In genomic region chr19:12541644-12542043, GRCm38 (mm10) we compare ENCODE assay signal across 19 mouse cellular contexts. TPM values are rescaled to one million over a fixed set of nuclear protein-coding genes. Genes with fewer than 3 reads are reported as not detected.
DNase-seq lines count a peak whose midpoint lies in the region; ATAC-seq and TF ChIP-seq lines count a peak whose summit lies in the region.
"Had no signal": no experiment of that assay in that cellular context is flagged by ENCODE, and none has a peak within 500 bp of the region (broad histone marks: within the 10 kb centered on the region; RNA-seq: fewer than 3 reads in every experiment).

No protein-coding gene starts in this region.

- DNase-seq in liver, adult 2 months (ENCODE audit: extremely low read depth, low read depth, low spot score): peak; percentile 5
- DNase-seq in liver, postnatal 0 days: no peak
- peak; percentile 88 for DNase-seq in CD4-positive, CD25-positive, alpha-beta regulatory T cell, adult 2 months (ENCODE audit: low read depth, low spot score)
- DNase-seq in thymus, adult 2 months: peak; percentile 75
- no peak for DNase-seq in kidney, postnatal 25 days
- no peak for DNase-seq in hindbrain, embryonic 10.5 days (ENCODE audit: low spot score)
- DNase-seq in heart, postnatal 25 days (ENCODE audit: low spot score): no peak
- DNase-seq: adrenal gland, postnatal 10 days; cerebellum, adult 18-20 months; kidney, adult 8-10 months had no signal

- H3K27ac ChIP-seq in liver, adult 2 months (replicated peaks; ENCODE audit: insufficient read depth, low read depth, low read length): no peak overlapping the region
- no peak overlapping the region for H3K27ac ChIP-seq in liver, postnatal 0 days (ENCODE audit: low read depth)
- H3K27ac ChIP-seq in intestine, embryonic 16.5 days (ENCODE audit: low read length): no peak overlapping the region
- no peak overlapping the region; the same call in 1 of the 2 replicates for H3K27ac ChIP-seq in thymus, adult 2 months (ENCODE audit: control insufficient read depth, insufficient read depth, low read length)
- H3K27ac ChIP-seq in hindbrain, embryonic 10.5 days: no peak overlapping the region
- H3K27ac ChIP-seq: forebrain, embryonic 10.5 days; heart, embryonic 13.5 days; hindbrain, embryonic 13.5 days; liver, embryonic 14.5 days had no signal

- no peaks in the 10 kb centered on the region for H3K79me2 ChIP-seq in liver, adult 2 months (ENCODE audit: control insufficient read depth, insufficient read depth, low read length)

- H3K9ac ChIP-seq in liver, adult 2 months (ENCODE audit: low read depth, low read length): no peak overlapping the region
- no peak overlapping the region for H3K9ac ChIP-seq in liver, postnatal 0 days (replicated peaks)
- no peak overlapping the region for H3K9ac ChIP-seq in intestine, embryonic 16.5 days (ENCODE audit: low read depth, low read length)
- H3K9ac ChIP-seq: heart, embryonic 13.5 days; hindbrain, embryonic 13.5 days; liver, embryonic 14.5 days had no signal

- H3K9me3 ChIP-seq in liver, postnatal 0 days (ENCODE audit: low read length): no peaks in the 10 kb centered on the region
- no peaks in the 10 kb centered on the region for H3K9me3 ChIP-seq in intestine, embryonic 16.5 days (ENCODE audit: control insufficient read depth, low read length)
- no peaks in the 10 kb centered on the region for H3K9me3 ChIP-seq in hindbrain, embryonic 10.5 days
- H3K9me3 ChIP-seq: forebrain, embryonic 10.5 days; hindbrain, embryonic 13.5 days had no signal

- intact Hi-C loops in heart, postnatal 25 days (cut with DNase I): no loop called here

- 29% methylated on average over 2 of the region's 2 CpGs for WGBS in liver, adult 2 months
- WGBS in liver, postnatal 0 days (ENCODE audit: insufficient replicate concordance): 25% methylated on average over 2 of the region's 2 CpGs
- 17% methylated on average over 2 of the region's 2 CpGs for WGBS in intestine, embryonic 16.5 days
- 1% methylated on average over 2 of the region's 2 CpGs for WGBS in thymus, adult 2 months
- WGBS in hindbrain, embryonic 10.5 days: 33% methylated on average over 2 of the region's 2 CpGs

- no peak for TF ChIP-seq CTCF in liver, adult 2 months (IDR thresholded peaks at IDR 0.05; ENCODE audit: low read depth, low read length)
- TF ChIP-seq CTCF in liver, postnatal 0 days (IDR thresholded peaks at IDR 0.05; ENCODE audit: low read depth): no peak
- no peak for TF ChIP-seq CTCF in thymus, adult 2 months (IDR thresholded peaks at IDR 0.05; ENCODE audit: borderline replicate concordance, control insufficient read depth, extremely low read depth, insufficient read depth, low read length, poor library complexity)

- H3K36me3 ChIP-seq in liver, adult 2 months (ENCODE audit: control insufficient read depth, insufficient read depth, low read length): no peaks in the 10 kb centered on the region
- H3K36me3 ChIP-seq in liver, postnatal 0 days (replicated peaks; ENCODE audit: insufficient read depth, low read length): no peaks in the 10 kb centered on the region
- no peaks in the 10 kb centered on the region for H3K36me3 ChIP-seq in intestine, embryonic 16.5 days (ENCODE audit: control insufficient read depth, insufficient read depth, low read length)
- no peaks in the 10 kb centered on the region for H3K36me3 ChIP-seq in thymus, adult 2 months (ENCODE audit: control insufficient read depth, insufficient read depth, low read length)
- H3K36me3 ChIP-seq in hindbrain, embryonic 10.5 days: no peaks in the 10 kb centered on the region
- H3K36me3 ChIP-seq: forebrain, embryonic 10.5 days; G1E; heart, embryonic 13.5 days; hindbrain, embryonic 13.5 days had no signal

- H3K4me1 ChIP-seq in liver, adult 2 months (ENCODE audit: control insufficient read depth, insufficient read depth, low read length): no peaks in the 10 kb centered on the region
- H3K4me1 ChIP-seq in liver, postnatal 0 days (ENCODE audit: insufficient read depth): no peaks in the 10 kb centered on the region
- no peaks in the 10 kb centered on the region for H3K4me1 ChIP-seq in intestine, embryonic 16.5 days (ENCODE audit: control insufficient read depth, insufficient read depth, low read length)
- H3K4me1 ChIP-seq in thymus, adult 2 months (replicated peaks; ENCODE audit: control insufficient read depth, insufficient read depth, low read length): peaks cover 17% of the 10 kb centered on the region
- no peaks in the 10 kb centered on the region for H3K4me1 ChIP-seq in hindbrain, embryonic 10.5 days (replicated peaks)
- H3K4me1 ChIP-seq: forebrain, embryonic 10.5 days; heart, embryonic 13.5 days; hindbrain, embryonic 13.5 days had no signal

- H3K4me2 ChIP-seq in liver, postnatal 0 days (ENCODE audit: low read depth, low read length): no peak overlapping the region
- no peak overlapping the region for H3K4me2 ChIP-seq in intestine, embryonic 16.5 days (ENCODE audit: low read depth, low read length)
- H3K4me2 ChIP-seq: heart, embryonic 13.5 days; hindbrain, embryonic 13.5 days had no signal

- no peak for TF ChIP-seq POLR2A in liver, adult 2 months (IDR thresholded peaks at IDR 0.05; ENCODE audit: extremely low read depth, insufficient read depth, low read length)
- no peak for TF ChIP-seq POLR2A in thymus, adult 2 months (IDR thresholded peaks at IDR 0.05; ENCODE audit: control insufficient read depth, extremely low read depth, insufficient read depth, low read length, poor library complexity)

- H3K27me3 ChIP-seq in liver, adult 2 months (ENCODE audit: control insufficient read depth, insufficient read depth, low read length): no peaks in the 10 kb centered on the region
- H3K27me3 ChIP-seq in liver, postnatal 0 days (ENCODE audit: insufficient read depth, low read length): no peaks in the 10 kb centered on the region
- no peaks in the 10 kb centered on the region for H3K27me3 ChIP-seq in intestine, embryonic 16.5 days (replicated peaks; ENCODE audit: control insufficient read depth, insufficient read depth, low read length)
- no peaks in the 10 kb centered on the region for H3K27me3 ChIP-seq in thymus, adult 2 months (ENCODE audit: control insufficient read depth, insufficient read depth, low read length)
- no peaks in the 10 kb centered on the region for H3K27me3 ChIP-seq in hindbrain, embryonic 10.5 days (ENCODE audit: insufficient read depth, poor library complexity, severe bottlenecking)
- H3K27me3 ChIP-seq: heart, embryonic 13.5 days; hindbrain, embryonic 13.5 days had no signal

- no peak for ATAC-seq in liver, postnatal 0 days
- ATAC-seq in intestine, embryonic 16.5 days: peak; percentile 39

- H3K4me3 ChIP-seq in liver, adult 2 months (ENCODE audit: insufficient read depth, low read depth, low read length): no peak overlapping the region
- no peak overlapping the region for H3K4me3 ChIP-seq in liver, postnatal 0 days (ENCODE audit: low read depth, low read length)
- H3K4me3 ChIP-seq in intestine, embryonic 16.5 days (ENCODE audit: low read length): no peak overlapping the region
- H3K4me3 ChIP-seq in thymus, adult 2 months (ENCODE audit: control insufficient read depth, insufficient read depth, low read length): no peak overlapping the region
- no peak overlapping the region for H3K4me3 ChIP-seq in hindbrain, embryonic 10.5 days
- H3K4me3 ChIP-seq: forebrain, embryonic 10.5 days; heart, embryonic 13.5 days; hindbrain, embryonic 13.5 days had no signal

- TF ChIP-seq EP300 in liver, postnatal 0 days (IDR thresholded peaks at IDR 0.05; ENCODE audit: low read depth): no peak

RNA-seq across cellular contexts. Expression of gene Fam111a, which starts 3.9 kb away (rescaled TPM):
- total RNA-seq in liver, adult 2 months (2014; rRNA removed): 2.3 and 2.4 TPM in 2 replicates
- polyA plus RNA-seq in liver, adult 2 months (2012; rRNA removed): 0.12 and 0.24 TPM in 2 replicates
- polyA plus RNA-seq in liver, postnatal 0 days (2015; fragmentation: Nextera tagmentation; extraction: Ambion mirVana): 14.4 and 15.4 TPM in 2 replicates
- polyA plus RNA-seq in intestine, embryonic 16.5 days (2015; fragmentation: Nextera tagmentation; extraction: Ambion mirVana): 16.2 and 16.3 TPM in 2 replicates
- polyA plus RNA-seq in thymus, adult 2 months (2012; rRNA removed): 4.4 and 4.9 TPM in 2 replicates
- 15.3 and 20.2 TPM in 2 replicates for polyA plus RNA-seq in hindbrain, embryonic 10.5 days (2016; fragmentation: Nextera tagmentation; extraction: Ambion mirVana)
- 1 to 10 TPM; 5.6 to 6.1 TPM for total RNA-seq in heart, postnatal 25 days (2021)

RNA-seq across cellular contexts. Expression of gene Dtx4, which starts 40.4 kb away (rescaled TPM):
- total RNA-seq in liver, adult 2 months (2014; rRNA removed): 1.8 and 3.8 TPM in 2 replicates
- 6.5 and 7.2 TPM in 2 replicates for polyA plus RNA-seq in liver, adult 2 months (2012; rRNA removed)
- polyA plus RNA-seq in liver, postnatal 0 days (2015; fragmentation: Nextera tagmentation; extraction: Ambion mirVana): 1.8 and 2.1 TPM in 2 replicates
- 9.9 and 11.1 TPM in 2 replicates for polyA plus RNA-seq in intestine, embryonic 16.5 days (2015; fragmentation: Nextera tagmentation; extraction: Ambion mirVana)
- 5.6 and 6.3 TPM in 2 replicates for polyA plus RNA-seq in thymus, adult 2 months (2012; rRNA removed)
- 56.5 and 65.2 TPM in 2 replicates for polyA plus RNA-seq in hindbrain, embryonic 10.5 days (2016; fragmentation: Nextera tagmentation; extraction: Ambion mirVana)
- 1 to 10 TPM; 6.8 to 8.1 TPM for total RNA-seq in heart, postnatal 25 days (2021)
- polyA plus RNA-seq: G1E had no signal

RNA-seq across cellular contexts. Expression of gene Gm4952, which starts 58.1 kb away (rescaled TPM):
- 91.4 and 132 TPM in 2 replicates for total RNA-seq in liver, adult 2 months (2014; rRNA removed)
- 41.7 and 68.7 TPM in 2 replicates for polyA plus RNA-seq in liver, adult 2 months (2012; rRNA removed)
- polyA plus RNA-seq in liver, postnatal 0 days (2015; fragmentation: Nextera tagmentation; extraction: Ambion mirVana): 248 and 262 TPM in 2 replicates
- polyA plus RNA-seq in intestine, embryonic 16.5 days (2015; fragmentation: Nextera tagmentation; extraction: Ambion mirVana): 0.10 and 0.17 TPM in 2 replicates
- 0.13 and 0.22 TPM in 2 replicates for polyA plus RNA-seq in thymus, adult 2 months (2012; rRNA removed)
- 0.18 TPM in 1 of 2 replicates, not detected in the other for polyA plus RNA-seq in hindbrain, embryonic 10.5 days (2016; fragmentation: Nextera tagmentation; extraction: Ambion mirVana)
- total RNA-seq in heart, postnatal 25 days (2021): not detected
- total RNA-seq: layer of hippocampus, adult 18-20 months had no signal
- polyA plus RNA-seq: forebrain, embryonic 10.5 days; G1E; limb, embryonic 11.5 days; small intestine, adult 2 months had no signal

Comparison
In these comparisons a context has a peak if more than half of its experiments do, and no peak if none do; other contexts are left out.
1. DNase-seq: peak in liver, adult 2 months (single experiment), CD4-positive, CD25-positive, alpha-beta regulatory T cell, adult 2 months (single experiment) and thymus, adult 2 months (single experiment); none in liver, postnatal 0 days (single experiment), kidney, postnatal 25 days (0 of 2), hindbrain, embryonic 10.5 days (single experiment) and heart, postnatal 25 days (single experiment).
2. RNA of gene Gm4952, which starts 58.1 kb away (polyA plus RNA-seq): 248 to 262 TPM in liver, postnatal 0 days and 41.7 to 68.7 TPM in liver, adult 2 months; 0.18 TPM in hindbrain, embryonic 10.5 days, 0.10 to 0.17 TPM in intestine, embryonic 16.5 days and 0.13 to 0.22 TPM in thymus, adult 2 months; every median in the first group is over 10 times any median in the second.